Mouse (Mus musculus): Measurements from ENCODE around the gene Dzip1. TPM values are rescaled to one million over a fixed set of nuclear protein-coding genes. Genes with fewer than 3 reads are reported as not detected.

Dzip1 gene
- polyA plus RNA-seq, 1 experiment from 2014 or later = 20.1 TPM

Other genes starting within 250 kb of the Dzip1 start
- gene Abcc4, start 219.2 kb downstream of the Dzip1 start, polyA plus RNA-seq (2015; fragmentation: Nextera tagmentation; extraction: Ambion mirVana) = 7.3 and 7.9 TPM in 2 replicates
- gene Cldn10, start 137.6 kb downstream of the Dzip1 start, polyA plus RNA-seq (2015; fragmentation: Nextera tagmentation; extraction: Ambion mirVana) = 22.8 and 25.3 TPM in 2 replicates
- 45.8 and 48.9 TPM in 2 replicates for gene Dnajc3, start 12.5 kb upstream of the Dzip1 start, polyA plus RNA-seq (2015; fragmentation: Nextera tagmentation; extraction: Ambion mirVana)
- 12.7 and 13.3 TPM in 2 replicates for gene Uggt2, start 174.0 kb upstream of the Dzip1 start, polyA plus RNA-seq (2015; fragmentation: Nextera tagmentation; extraction: Ambion mirVana)
- 0.09 and 0.18 TPM in 2 replicates for gene Hs6st3, start 212.9 kb upstream of the Dzip1 start, polyA plus RNA-seq (2015; fragmentation: Nextera tagmentation; extraction: Ambion mirVana)